Mouse (Mus musculus): ENCODE data around the gene Papss1. TPM values are rescaled to one million over a fixed set of nuclear protein-coding genes. Genes with fewer than 3 reads are reported as not detected.

The Papss1 gene
- total and polyA plus RNA-seq, 2 experiments: 5.6 to 6.5 TPM

DNA sequence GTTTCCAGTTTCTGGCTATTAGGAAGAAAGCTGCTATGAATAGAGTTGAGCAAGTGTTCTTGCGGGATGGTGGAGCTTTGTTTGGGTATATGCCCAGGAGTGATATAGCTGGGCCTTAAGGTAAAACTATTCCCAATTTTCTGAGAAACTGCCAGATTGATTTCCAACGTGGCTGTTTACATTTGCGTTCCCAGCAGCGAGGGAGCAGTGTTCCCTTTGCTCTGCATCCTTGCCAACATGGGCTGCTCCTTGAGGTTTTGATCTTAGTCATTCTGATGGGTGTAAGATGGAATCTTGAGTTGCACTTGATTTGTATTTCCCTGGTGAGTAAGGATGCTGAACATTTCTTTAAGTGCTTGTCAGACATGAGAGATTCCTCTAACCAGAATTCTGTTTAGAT lies 14.5 kb upstream of the Papss1 start:
- H3K4me3 ChIP-seq (ENCODE audit: insufficient read depth, low read depth, low read length): no peak overlapping the region
- whole genome bisulfite sequencing: 65% methylated on average over 4 of the region's 4 CpGs

DNA sequence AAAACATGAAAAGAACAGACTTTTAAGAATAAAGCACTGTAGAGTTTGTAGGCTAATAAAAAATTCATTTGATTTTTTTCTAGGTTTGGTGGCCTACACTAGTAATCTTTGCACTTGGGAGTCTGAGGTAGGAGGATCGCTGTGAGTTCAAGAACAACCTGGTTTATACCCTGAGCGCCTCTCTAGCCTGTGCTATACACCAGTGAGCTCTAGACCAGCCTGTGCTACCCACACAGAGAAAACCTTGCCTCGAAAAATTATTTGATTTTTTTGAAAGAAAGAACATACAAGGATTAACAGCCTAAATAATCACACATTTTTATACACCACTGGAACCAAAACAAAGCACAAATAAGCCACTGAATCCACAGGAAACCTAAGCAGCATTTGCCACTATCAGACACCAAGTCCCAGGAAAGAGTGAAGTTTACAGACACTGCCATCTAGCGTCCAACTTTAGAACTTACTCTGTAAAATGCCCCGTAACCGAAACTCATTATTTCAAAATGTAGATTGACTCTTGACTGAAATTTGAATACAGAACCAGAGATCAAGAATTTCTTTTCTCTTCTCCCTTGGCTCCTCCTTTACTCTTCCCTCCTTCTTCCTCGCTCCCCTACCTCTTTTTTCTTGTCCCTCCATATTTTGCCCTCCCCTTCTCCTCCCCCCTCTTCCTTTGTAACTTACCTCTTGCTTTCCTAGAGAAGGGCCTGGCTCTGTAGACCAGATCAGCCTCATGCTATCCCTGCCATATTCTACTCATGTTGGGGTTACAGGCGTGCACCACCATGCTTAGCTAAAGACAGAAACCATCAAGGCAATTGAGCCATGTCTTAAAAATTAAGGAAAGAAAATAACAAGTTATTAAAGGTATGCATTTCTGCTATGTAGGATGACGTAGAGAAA lies 12.0 kb upstream of the Papss1 start:
- H3K4me1 ChIP-seq (ENCODE audit: control insufficient read depth, insufficient read depth, low read length): no peaks in the 10 kb centered on the region
- DNase-seq (ENCODE audit: extremely low read depth, low read depth, low spot score): peak; percentile 50

More for the DNA sequence above, 14.5 kb upstream of the Papss1 start:
- Histone ChIP-seq H3K36me3 (ENCODE audit: control insufficient read depth, insufficient read depth, low read length) (no peaks in the 10 kb centered on the region), H3K79me2 (ENCODE audit: control insufficient read depth, insufficient read depth, low read length) (no peaks in the 10 kb centered on the region), H3K4me1 (ENCODE audit: control insufficient read depth, insufficient read depth, low read length) (no peaks in the 10 kb centered on the region), H3K27ac (replicated peaks; ENCODE audit: insufficient read depth, low read depth, low read length) (no peak overlapping the region), H3K27me3 (ENCODE audit: control insufficient read depth, insufficient read depth, low read length) (no peaks in the 10 kb centered on the region), H3K9ac (ENCODE audit: low read depth, low read length) (no peak overlapping the region)
- DNase-seq (ENCODE audit: extremely low read depth, low read depth, low spot score): no peak
- TF ChIP-seq POLR2A (IDR thresholded peaks at IDR 0.05; ENCODE audit: extremely low read depth, insufficient read depth, low read length): no peak
- no peak for TF ChIP-seq CTCF (IDR thresholded peaks at IDR 0.05; ENCODE audit: low read depth, low read length)

DNA sequence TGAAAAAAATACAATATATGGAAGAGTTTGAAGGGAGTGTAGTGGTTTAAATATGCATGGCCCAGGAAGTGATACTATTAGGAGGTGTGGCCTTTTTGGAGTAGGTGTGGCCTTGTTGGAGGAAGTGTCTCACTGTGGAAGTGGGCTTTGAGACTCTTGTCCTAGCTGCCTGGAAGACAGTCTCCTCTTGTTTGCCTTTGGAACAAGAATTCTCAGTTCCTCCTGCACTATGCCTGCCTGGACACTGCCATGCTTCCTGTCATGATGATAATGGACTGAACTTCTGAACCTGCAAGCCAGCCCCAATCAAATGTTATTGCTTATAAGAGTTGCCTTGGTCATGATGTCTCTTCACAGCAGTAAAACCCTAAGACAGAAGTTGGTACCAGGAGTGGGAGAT lies 8.8 kb upstream of the Papss1 start:
- no peak overlapping the region for H3K4me3 ChIP-seq (ENCODE audit: insufficient read depth, low read depth, low read length)
- no peak overlapping the region for H3K9ac ChIP-seq (ENCODE audit: low read depth, low read length)
- no peaks in the 10 kb centered on the region for H3K79me2 ChIP-seq (ENCODE audit: control insufficient read depth, insufficient read depth, low read length)
- no peak overlapping the region for H3K27ac ChIP-seq (replicated peaks; ENCODE audit: insufficient read depth, low read depth, low read length)
- H3K36me3 ChIP-seq (ENCODE audit: control insufficient read depth, insufficient read depth, low read length): no peaks in the 10 kb centered on the region; the same call in 1 of the 2 replicates
- DNase-seq (ENCODE audit: extremely low read depth, low read depth, low spot score): no peak
- TF ChIP-seq CTCF (IDR thresholded peaks at IDR 0.05; ENCODE audit: low read depth, low read length) (no peak), POLR2A (IDR thresholded peaks at IDR 0.05; ENCODE audit: extremely low read depth, insufficient read depth, low read length) (no peak)
- H3K4me1 ChIP-seq (ENCODE audit: control insufficient read depth, insufficient read depth, low read length): no peaks in the 10 kb centered on the region
- no peaks in the 10 kb centered on the region for H3K27me3 ChIP-seq (ENCODE audit: control insufficient read depth, insufficient read depth, low read length)

More for the DNA sequence above, 12.0 kb upstream of the Papss1 start:
- Histone ChIP-seq H3K27me3 (ENCODE audit: control insufficient read depth, insufficient read depth, low read length) (no peaks in the 10 kb centered on the region), H3K27ac (replicated peaks; ENCODE audit: insufficient read depth, low read depth, low read length) (no peak overlapping the region), H3K9ac (ENCODE audit: low read depth, low read length) (no peak overlapping the region), H3K79me2 (ENCODE audit: control insufficient read depth, insufficient read depth, low read length) (no peaks in the 10 kb centered on the region), H3K36me3 (ENCODE audit: control insufficient read depth, insufficient read depth, low read length) (no peaks in the 10 kb centered on the region; the same call in 1 of the 2 replicates), H3K4me3 (ENCODE audit: insufficient read depth, low read depth, low read length) (no peak overlapping the region)
- WGBS: 37% methylated on average over 9 of the region's 9 CpGs
- peak; percentile 42 for TF ChIP-seq CTCF (IDR thresholded peaks at IDR 0.05; ENCODE audit: low read depth, low read length)
- no peak for TF ChIP-seq POLR2A (IDR thresholded peaks at IDR 0.05; ENCODE audit: extremely low read depth, insufficient read depth, low read length)

DNA sequence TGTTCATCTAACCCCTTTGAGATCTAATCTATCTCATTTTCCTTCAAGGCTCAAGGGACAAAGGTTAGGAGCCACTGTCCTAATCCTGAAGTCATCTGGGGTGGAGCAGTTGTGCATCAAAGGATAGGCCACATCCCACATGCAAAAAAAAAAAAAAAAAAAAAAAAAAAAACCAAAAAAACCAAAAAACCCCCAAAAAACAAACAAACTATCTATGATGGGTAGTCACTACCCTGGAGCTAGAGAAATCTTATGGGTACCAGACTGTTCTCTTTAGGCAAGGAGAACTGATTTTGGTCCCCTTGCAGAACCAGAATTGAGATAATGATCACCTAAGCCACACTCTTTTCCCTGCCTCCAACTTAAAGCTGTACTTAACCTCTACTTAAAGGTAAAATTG lies 3.0 kb upstream of the Papss1 start:
- no peaks in the 10 kb centered on the region for H3K79me2 ChIP-seq (ENCODE audit: control insufficient read depth, insufficient read depth, low read length)
- no peaks in the 10 kb centered on the region; the same call in 1 of the 2 replicates for H3K36me3 ChIP-seq (ENCODE audit: control insufficient read depth, insufficient read depth, low read length)
- no peak overlapping the region for H3K9ac ChIP-seq (ENCODE audit: low read depth, low read length)
- DNase-seq (ENCODE audit: extremely low read depth, low read depth, low spot score): no peak
- H3K4me1 ChIP-seq (ENCODE audit: control insufficient read depth, insufficient read depth, low read length): peaks cover 9% of the 10 kb centered on the region; the same call in 1 of the 2 replicates
- H3K4me3 ChIP-seq (ENCODE audit: insufficient read depth, low read depth, low read length): no peak overlapping the region
- H3K27me3 ChIP-seq (ENCODE audit: control insufficient read depth, insufficient read depth, low read length): no peaks in the 10 kb centered on the region
- TF ChIP-seq POLR2A (IDR thresholded peaks at IDR 0.05; ENCODE audit: extremely low read depth, insufficient read depth, low read length) (no peak), CTCF (IDR thresholded peaks at IDR 0.05; ENCODE audit: low read depth, low read length) (no peak)
- no peak overlapping the region for H3K27ac ChIP-seq (replicated peaks; ENCODE audit: insufficient read depth, low read depth, low read length)

DNA sequence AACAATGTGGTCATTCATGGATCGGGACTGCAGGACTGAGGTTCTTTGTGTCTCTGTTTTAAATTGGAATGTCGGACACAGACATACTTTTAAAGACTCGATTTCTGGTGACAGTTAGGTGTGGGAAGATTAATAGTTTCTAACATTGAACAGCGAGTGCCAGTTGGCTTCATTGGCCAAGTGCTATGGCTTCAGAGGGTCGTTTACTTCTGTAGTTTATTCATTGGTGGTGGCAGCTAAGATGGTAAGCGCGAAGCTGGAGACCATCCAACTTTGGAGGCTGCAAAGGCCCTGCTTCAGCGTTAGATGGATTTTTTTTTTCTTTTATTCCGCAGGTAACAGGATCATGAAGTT lies 666 bp downstream of the Papss1 start:
- WGBS: 7% methylated on average over 9 of the region's 9 CpGs
- peaks cover 9% of the 10 kb centered on the region; the same call in 1 of the 2 replicates for H3K4me1 ChIP-seq (ENCODE audit: control insufficient read depth, insufficient read depth, low read length)
- H3K27ac ChIP-seq (replicated peaks; ENCODE audit: insufficient read depth, low read depth, low read length): no peak overlapping the region
- no peaks in the 10 kb centered on the region for H3K27me3 ChIP-seq (ENCODE audit: control insufficient read depth, insufficient read depth, low read length)
- DNase-seq (ENCODE audit: extremely low read depth, low read depth, low spot score): peak; percentile 15
- TF ChIP-seq POLR2A (IDR thresholded peaks at IDR 0.05; ENCODE audit: extremely low read depth, insufficient read depth, low read length) (no peak), CTCF (IDR thresholded peaks at IDR 0.05; ENCODE audit: low read depth, low read length) (no peak)
- H3K79me2 ChIP-seq (ENCODE audit: control insufficient read depth, insufficient read depth, low read length): no peaks in the 10 kb centered on the region; the same call in 1 of the 2 replicates
- peak overlapping the region; percentile 69 for H3K9ac ChIP-seq (ENCODE audit: low read depth, low read length)
- H3K36me3 ChIP-seq (ENCODE audit: control insufficient read depth, insufficient read depth, low read length): no peaks in the 10 kb centered on the region
- peak overlapping the region; percentile 79 for H3K4me3 ChIP-seq (ENCODE audit: insufficient read depth, low read depth, low read length)

DNA sequence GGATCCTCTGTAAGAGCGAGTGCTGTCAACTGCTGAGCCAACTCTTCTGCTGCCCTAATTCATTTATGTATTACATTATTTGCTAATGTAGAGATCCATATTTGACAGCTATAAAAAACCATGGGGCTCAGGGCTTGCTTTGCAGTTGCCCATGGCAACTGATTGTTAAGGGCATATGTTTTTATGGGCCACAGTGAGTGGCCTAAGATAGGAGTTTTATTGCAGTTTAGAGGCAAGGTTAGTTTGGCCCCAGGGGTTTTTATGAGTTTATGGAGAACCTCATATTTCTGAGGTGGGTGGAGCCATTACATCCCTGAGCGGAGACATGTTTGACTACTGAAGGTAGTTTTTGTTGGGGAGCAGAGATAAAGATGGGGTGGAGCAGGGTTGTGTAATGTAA lies 1.7 kb downstream of the Papss1 start:
- no peak for DNase-seq (ENCODE audit: extremely low read depth, low read depth, low spot score)
- no peak for TF ChIP-seq POLR2A (IDR thresholded peaks at IDR 0.05; ENCODE audit: extremely low read depth, insufficient read depth, low read length)
- TF ChIP-seq CTCF (IDR thresholded peaks at IDR 0.05; ENCODE audit: low read depth, low read length): no peak
- Histone ChIP-seq H3K9ac (ENCODE audit: low read depth, low read length) (no peak overlapping the region), H3K4me3 (ENCODE audit: insufficient read depth, low read depth, low read length) (no peak overlapping the region), H3K27me3 (ENCODE audit: control insufficient read depth, insufficient read depth, low read length) (no peaks in the 10 kb centered on the region), H3K36me3 (ENCODE audit: control insufficient read depth, insufficient read depth, low read length) (no peaks in the 10 kb centered on the region), H3K79me2 (ENCODE audit: control insufficient read depth, insufficient read depth, low read length) (no peaks in the 10 kb centered on the region; the same call in 1 of the 2 replicates), H3K27ac (replicated peaks; ENCODE audit: insufficient read depth, low read depth, low read length) (no peak overlapping the region), H3K4me1 (ENCODE audit: control insufficient read depth, insufficient read depth, low read length) (peaks cover 9% of the 10 kb centered on the region; the same call in 1 of the 2 replicates)
- WGBS: 98% methylated on average over 2 of the region's 2 CpGs
